Mouse (Mus musculus) lung, embryonic 15.5 days (tissue): Measurements from ENCODE around the gene Esrrg. TPM values are rescaled to one million over a fixed set of nuclear protein-coding genes. Genes with fewer than 3 reads are reported as not detected.

Source experiments
- ATAC-seq: fragments of 200-750 bp; cut with Nextera tagmentation; 2 replicates; pipeline ENCODE4 v1.8.0; 2017; ENCODE audit warnings: moderate number of reproducible peaks, borderline replicate concordance; ENCODE audit not compliant: low FRiP score, low TSS enrichment; ENCODE audit errors: extremely low read depth
- H3K27ac ChIP-seq: fragments of 300-500 bp; sonication (generic); 2 replicates; pipeline ENCODE4 v1.5.1; 2015; ENCODE audit warnings: moderate library complexity, mild to moderate bottlenecking, inconsistent platforms
- H3K27me3 ChIP-seq: fragments of 300-500 bp; sonication (generic); 2 replicates; pipeline ENCODE4 v1.6.1; 2015; ENCODE audit warnings: inconsistent platforms
- H3K36me3 ChIP-seq: fragments of 300-500 bp; sonication (generic); 2 replicates; pipeline ENCODE4 v1.6.1; 2015; ENCODE audit warnings: inconsistent platforms
- H3K4me1 ChIP-seq: fragments of 300-500 bp; sonication (generic); 2 replicates; pipeline ENCODE4 v1.6.1; 2015; ENCODE audit warnings: inconsistent platforms
- H3K4me2 ChIP-seq: fragments of 300-500 bp; sonication (generic); 2 replicates; pipeline ENCODE4 v1.6.1; 2015; ENCODE audit warnings: inconsistent platforms, mild to moderate bottlenecking, moderate library complexity
- H3K4me3 ChIP-seq: fragments of 300-500 bp; sonication (generic); 2 replicates; pipeline ENCODE4 v1.5.1; 2015; ENCODE audit warnings: mild to moderate bottlenecking, inconsistent platforms
- H3K9ac ChIP-seq: fragments of 300-500 bp; sonication (generic); 2 replicates; pipeline ENCODE4 v1.6.1; 2015; ENCODE audit warnings: inconsistent platforms
- H3K9me3 ChIP-seq: fragments of 300-500 bp; sonication (generic); 2 replicates; pipeline ENCODE4 v1.6.1; 2016; ENCODE audit warnings: inconsistent platforms
- WGBS: fragments of 180-500 bp; shearing (Covaris S2); methylation state at CpG from one replicate; pipeline ENCODE4 v1.1.7; 2015; 5-methylcytosine and 5-hydroxymethylcytosine counted together
- polyA plus RNA-seq: library from polyadenylated mRNA; unstranded; fragments of >200 nt; fragmentation: Nextera tagmentation; extraction: Ambion mirVana; gene quantifications from 2 replicates; pipeline ENCODE4 v1.2.1, GENCODE M21; 2015

Gene Esrrg
- polyA plus RNA-seq, 1 experiment from 2014 or later, result 2.1 TPM

- Histone ChIP-seq H3K27me3 (no peaks in the 10 kb centered on the region), H3K9me3 (no peaks in the 10 kb centered on the region), H3K4me1 (no peaks in the 10 kb centered on the region), H3K9ac (no peak overlapping the region), H3K4me2 (no peak overlapping the region), H3K4me3 (no peak overlapping the region), H3K36me3 (no peaks in the 10 kb centered on the region), H3K27ac (no peak overlapping the region)
- WGBS, result 62% methylated on average over 7 of the region's 7 CpGs
- no peak for ATAC-seq
Observed at GRCm38 (mm10) chr1:187896910-187897309, 288.3 kb downstream of the Esrrg start.

DNA sequence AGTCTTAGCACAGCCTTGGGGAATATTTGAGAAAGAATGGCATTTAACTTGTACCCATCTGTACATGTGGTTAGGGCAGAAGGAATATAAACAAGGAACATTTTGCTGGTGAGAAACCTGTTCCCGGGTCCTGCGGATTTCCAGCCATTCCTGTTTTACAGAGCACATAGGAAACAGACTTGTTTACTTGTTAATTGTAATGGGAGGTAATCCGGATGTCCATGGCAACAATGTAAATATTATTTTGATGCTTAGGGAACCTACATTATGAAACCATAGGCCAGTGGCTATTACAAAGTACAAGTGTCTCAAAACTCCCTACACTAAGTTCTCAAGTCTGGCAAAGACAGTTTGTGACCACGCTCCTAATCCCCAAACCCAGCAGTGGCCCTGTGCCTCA, 290.9 kb downstream of the Esrrg start:
- no peak overlapping the region for H3K9ac ChIP-seq
- H3K36me3 ChIP-seq, result no peaks in the 10 kb centered on the region
- ATAC-seq, result no peak
- H3K9me3 ChIP-seq, result no peaks in the 10 kb centered on the region
- 63% methylated on average over 4 of the region's 4 CpGs for WGBS
- H3K4me2 ChIP-seq, result no peak overlapping the region
- H3K4me1 ChIP-seq, result no peaks in the 10 kb centered on the region
- no peaks in the 10 kb centered on the region for H3K27me3 ChIP-seq
- no peak overlapping the region for H3K4me3 ChIP-seq
- no peak overlapping the region for H3K27ac ChIP-seq

DNA sequence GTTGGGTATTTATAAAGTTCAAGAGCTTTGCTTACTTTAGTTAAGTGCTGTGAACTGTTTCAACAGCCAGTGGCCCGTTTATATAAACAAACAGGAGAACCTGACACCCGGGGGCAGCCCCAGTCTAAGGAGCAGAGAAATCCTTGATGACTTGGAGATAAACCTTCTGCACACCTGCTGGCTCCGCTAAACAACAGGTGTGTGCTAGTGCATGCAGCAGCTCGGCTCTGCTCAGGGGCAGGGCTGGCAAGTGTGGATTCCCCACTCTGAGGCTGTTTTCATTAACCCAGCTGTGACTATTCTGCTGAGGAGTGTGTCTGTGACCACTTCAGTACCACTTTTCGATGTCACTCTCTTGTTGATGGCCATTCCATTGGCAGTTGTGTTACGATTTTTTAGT, 292.2 kb downstream of the Esrrg start:
- ATAC-seq, result no peak
- Histone ChIP-seq H3K27ac (no peak overlapping the region), H3K4me3 (no peak overlapping the region), H3K36me3 (no peaks in the 10 kb centered on the region), H3K4me1 (no peaks in the 10 kb centered on the region), H3K9ac (no peak overlapping the region), H3K9me3 (no peaks in the 10 kb centered on the region), H3K4me2 (no peak overlapping the region), H3K27me3 (no peaks in the 10 kb centered on the region)
- WGBS, result 23% methylated on average over 6 of the region's 6 CpGs

DNA sequence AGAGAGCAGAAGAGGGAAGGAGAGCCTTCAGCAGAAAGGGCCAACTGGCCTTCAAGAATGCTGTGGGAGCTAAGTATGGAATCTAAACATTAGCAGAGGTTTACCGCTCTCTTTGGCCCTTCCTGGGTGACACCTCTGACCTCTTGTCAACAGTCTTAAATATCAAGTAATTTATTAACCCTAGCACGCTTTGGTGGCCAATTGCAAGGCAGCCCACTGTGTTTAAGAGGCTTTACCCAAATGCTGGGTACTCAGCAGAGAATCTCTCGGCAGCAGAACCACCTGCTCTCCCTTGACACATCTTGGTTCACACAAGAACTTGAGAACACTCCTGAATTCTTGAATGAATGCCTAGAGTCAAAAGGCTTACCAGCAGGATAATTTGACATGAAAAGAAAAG, 293.6 kb downstream of the Esrrg start:
- Histone ChIP-seq H3K9ac (no peak overlapping the region), H3K4me3 (no peak overlapping the region), H3K27me3 (no peaks in the 10 kb centered on the region), H3K36me3 (no peaks in the 10 kb centered on the region), H3K27ac (no peak overlapping the region), H3K9me3 (no peaks in the 10 kb centered on the region), H3K4me2 (no peak overlapping the region), H3K4me1 (no peaks in the 10 kb centered on the region)
- ATAC-seq, result no peak
- 21% methylated on average over 3 of the region's 3 CpGs for WGBS

- WGBS, result 52% methylated on average over 4 of the region's 4 CpGs
- Histone ChIP-seq H3K36me3 (no peaks in the 10 kb centered on the region), H3K27me3 (no peaks in the 10 kb centered on the region), H3K27ac (no peak overlapping the region), H3K4me2 (no peak overlapping the region), H3K9me3 (no peaks in the 10 kb centered on the region), H3K4me1 (peaks cover 8% of the 10 kb centered on the region; the same call in 1 of the 2 replicates), H3K4me3 (no peak overlapping the region), H3K9ac (no peak overlapping the region)
- no peak for ATAC-seq
Observed at GRCm38 (mm10) chr1:187904731-187905130, 296.1 kb downstream of the Esrrg start.

- H3K27me3 ChIP-seq, result no peaks in the 10 kb centered on the region
- H3K9me3 ChIP-seq, result no peaks in the 10 kb centered on the region
- WGBS, result 59% methylated on average over 7 of the region's 7 CpGs
- no peak overlapping the region for H3K27ac ChIP-seq
- no peak overlapping the region for H3K4me3 ChIP-seq
- no peak overlapping the region for H3K4me2 ChIP-seq
- no peaks in the 10 kb centered on the region for H3K36me3 ChIP-seq
- no peak overlapping the region for H3K9ac ChIP-seq
- H3K4me1 ChIP-seq, result peaks cover 8% of the 10 kb centered on the region; the same call in 1 of the 2 replicates
- ATAC-seq, result no peak
Observed at GRCm38 (mm10) chr1:187907407-187907806, 298.8 kb downstream of the Esrrg start.

DNA sequence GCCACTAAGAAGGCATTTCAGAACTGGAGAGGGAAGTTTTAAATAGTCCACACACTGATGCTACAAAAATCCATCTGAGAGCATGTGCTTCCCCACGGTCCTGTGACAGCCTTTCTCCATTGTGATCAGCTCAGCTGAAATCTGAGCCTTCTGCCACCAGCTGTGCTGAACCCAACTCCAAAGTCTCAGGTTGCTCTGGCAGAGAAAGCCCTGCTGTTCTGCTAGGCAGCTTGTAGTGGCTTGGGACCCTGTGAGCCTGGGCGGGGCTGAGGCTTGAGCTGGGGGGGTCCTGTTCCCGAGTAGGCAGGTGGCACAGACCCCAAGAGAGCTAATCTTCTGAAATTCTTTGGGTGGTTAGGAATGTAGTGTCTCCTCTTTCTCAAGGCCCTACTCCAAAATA, 299.3 kb downstream of the Esrrg start:
- no peak overlapping the region for H3K4me2 ChIP-seq
- H3K4me1 ChIP-seq, result peaks cover 8% of the 10 kb centered on the region; the same call in 1 of the 2 replicates
- no peak for ATAC-seq
- no peak overlapping the region for H3K4me3 ChIP-seq
- no peaks in the 10 kb centered on the region for H3K27me3 ChIP-seq
- H3K9me3 ChIP-seq, result no peaks in the 10 kb centered on the region
- H3K36me3 ChIP-seq, result no peaks in the 10 kb centered on the region
- H3K9ac ChIP-seq, result no peak overlapping the region
- H3K27ac ChIP-seq, result no peak overlapping the region
- WGBS, result 5% methylated on average over 3 of the region's 3 CpGs

- H3K9me3 ChIP-seq, result no peaks in the 10 kb centered on the region
- no peaks in the 10 kb centered on the region for H3K36me3 ChIP-seq
- no peak overlapping the region for H3K4me3 ChIP-seq
- no peak overlapping the region for H3K4me2 ChIP-seq
- no peaks in the 10 kb centered on the region for H3K27me3 ChIP-seq
- ATAC-seq, result no peak
- no peak overlapping the region for H3K9ac ChIP-seq
- WGBS, result 74% methylated on average over 7 of the region's 7 CpGs
- peaks cover 8% of the 10 kb centered on the region; the same call in 1 of the 2 replicates for H3K4me1 ChIP-seq
- no peak overlapping the region for H3K27ac ChIP-seq
Observed at GRCm38 (mm10) chr1:187910718-187911117, 302.1 kb downstream of the Esrrg start.

- Histone ChIP-seq H3K36me3 (no peaks in the 10 kb centered on the region), H3K9ac (no peak overlapping the region), H3K9me3 (no peaks in the 10 kb centered on the region), H3K27ac (no peak overlapping the region), H3K27me3 (no peaks in the 10 kb centered on the region), H3K4me2 (no peak overlapping the region), H3K4me1 (peaks cover 8% of the 10 kb centered on the region; the same call in 1 of the 2 replicates), H3K4me3 (no peak overlapping the region)
- no peak for ATAC-seq
- WGBS, result 71% methylated on average over 6 of the region's 6 CpGs
Observed at GRCm38 (mm10) chr1:187911201-187911600, 302.6 kb downstream of the Esrrg start.

DNA sequence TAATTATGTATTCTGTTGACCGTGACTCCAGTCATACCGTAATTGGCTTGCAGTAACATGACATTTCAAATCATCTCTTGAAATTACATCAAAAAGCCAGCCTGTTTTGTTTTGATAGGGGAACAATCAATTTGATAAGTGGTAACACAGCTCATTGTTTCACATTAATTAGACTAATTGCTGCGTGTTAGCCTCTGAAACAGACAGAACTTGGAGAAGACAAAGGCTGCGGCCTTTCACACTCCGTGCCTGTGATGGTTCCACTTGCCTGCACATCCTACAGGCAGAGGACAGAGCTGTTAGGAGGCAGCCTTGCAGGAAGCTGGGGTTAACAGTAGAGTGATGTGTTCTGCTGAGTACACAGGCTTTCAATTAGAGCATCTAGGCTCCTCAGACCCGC, 309.7 kb downstream of the Esrrg start:
- Histone ChIP-seq H3K9ac (no peak overlapping the region), H3K4me1 (no peaks in the 10 kb centered on the region), H3K9me3 (no peaks in the 10 kb centered on the region), H3K27me3 (no peaks in the 10 kb centered on the region), H3K4me2 (no peak overlapping the region), H3K36me3 (no peaks in the 10 kb centered on the region), H3K27ac (no peak overlapping the region), H3K4me3 (no peak overlapping the region)
- WGBS, result 84% methylated on average over 6 of the region's 6 CpGs
- ATAC-seq, result no peak

DNA sequence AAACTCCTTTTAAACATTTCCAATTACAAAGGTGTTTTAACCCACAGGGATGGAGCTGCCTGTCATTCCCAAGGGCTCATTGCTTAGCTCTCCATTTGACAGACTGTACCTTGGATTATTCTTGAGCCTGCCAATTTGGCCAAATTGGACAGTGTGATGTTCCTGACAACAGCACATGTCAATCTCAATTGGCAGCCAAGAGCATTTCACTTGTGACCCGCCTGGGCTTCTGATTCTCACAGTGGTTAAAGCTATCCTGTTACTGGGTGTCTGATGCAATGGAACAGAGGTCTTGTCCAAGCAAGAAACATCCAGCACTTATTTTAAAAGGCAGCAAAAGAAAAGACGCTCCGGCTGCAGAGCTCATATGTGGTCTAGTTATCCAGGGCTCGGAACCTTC, 310.3 kb downstream of the Esrrg start:
- Histone ChIP-seq H3K27me3 (no peaks in the 10 kb centered on the region), H3K9me3 (no peaks in the 10 kb centered on the region), H3K9ac (no peak overlapping the region), H3K27ac (no peak overlapping the region), H3K4me1 (no peaks in the 10 kb centered on the region), H3K4me3 (no peak overlapping the region), H3K36me3 (no peaks in the 10 kb centered on the region), H3K4me2 (no peak overlapping the region)
- no peak for ATAC-seq
- 88% methylated on average over 4 of the region's 4 CpGs for WGBS

DNA sequence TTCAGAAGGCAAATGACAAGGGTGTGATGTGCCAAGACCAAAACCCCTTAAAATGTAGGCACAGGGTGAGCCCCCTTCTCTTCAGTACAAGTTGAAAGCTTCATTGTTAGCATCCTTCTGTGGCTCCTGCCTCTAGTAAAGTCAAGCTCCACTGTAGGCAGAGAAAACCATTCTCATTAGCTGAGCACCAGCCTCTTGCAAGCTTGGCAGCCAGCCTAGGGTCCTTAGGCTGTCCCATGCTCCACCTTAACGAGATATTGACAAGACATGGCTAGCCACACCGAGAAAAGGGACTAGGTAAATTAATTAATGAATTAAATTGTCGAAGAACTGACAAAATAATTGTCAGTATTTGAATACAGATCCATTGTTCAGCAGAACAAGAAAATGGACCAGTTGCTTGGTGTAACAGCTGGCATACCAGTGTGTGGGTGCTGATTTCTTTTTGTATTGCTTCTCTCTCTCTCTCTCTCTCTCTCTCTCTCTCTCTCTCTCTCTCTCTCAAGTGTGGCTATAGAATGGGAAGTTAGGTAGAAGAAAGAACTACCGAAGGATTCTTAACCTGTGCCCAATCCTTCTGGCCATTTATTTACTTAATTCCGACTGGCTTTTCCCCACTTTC, 311.7 kb downstream of the Esrrg start:
- WGBS, result 60% methylated on average over 5 of the region's 5 CpGs
- no peak for ATAC-seq
- Histone ChIP-seq H3K4me3 (no peak overlapping the region), H3K27me3 (no peaks in the 10 kb centered on the region), H3K9ac (no peak overlapping the region), H3K36me3 (no peaks in the 10 kb centered on the region), H3K4me2 (no peak overlapping the region), H3K4me1 (no peaks in the 10 kb centered on the region), H3K27ac (no peak overlapping the region), H3K9me3 (no peaks in the 10 kb centered on the region)

GRCm38 (mm10) chr1:187931146-187931545, 322.6 kb downstream of the Esrrg start:
- 31% methylated on average over 3 of the region's 3 CpGs for WGBS
- H3K9me3 ChIP-seq, result no peaks in the 10 kb centered on the region
- no peak overlapping the region for H3K27ac ChIP-seq
- no peak for ATAC-seq
- H3K27me3 ChIP-seq, result no peaks in the 10 kb centered on the region
- no peaks in the 10 kb centered on the region for H3K36me3 ChIP-seq
- H3K4me3 ChIP-seq, result no peak overlapping the region
- H3K9ac ChIP-seq, result no peak overlapping the region
- no peaks in the 10 kb centered on the region for H3K4me1 ChIP-seq
- no peak overlapping the region for H3K4me2 ChIP-seq
